Mouse (Mus musculus) retina, postnatal 7 days (tissue): ENCODE data around the gene Lmx1b.

Experiments used
- DNase-seq: peaks from one replicate; pipeline ENCODE4 v3.0.0-alpha.2; 2012; ENCODE audit warnings: low read depth, low spot score

The Lmx1b gene

DNA sequence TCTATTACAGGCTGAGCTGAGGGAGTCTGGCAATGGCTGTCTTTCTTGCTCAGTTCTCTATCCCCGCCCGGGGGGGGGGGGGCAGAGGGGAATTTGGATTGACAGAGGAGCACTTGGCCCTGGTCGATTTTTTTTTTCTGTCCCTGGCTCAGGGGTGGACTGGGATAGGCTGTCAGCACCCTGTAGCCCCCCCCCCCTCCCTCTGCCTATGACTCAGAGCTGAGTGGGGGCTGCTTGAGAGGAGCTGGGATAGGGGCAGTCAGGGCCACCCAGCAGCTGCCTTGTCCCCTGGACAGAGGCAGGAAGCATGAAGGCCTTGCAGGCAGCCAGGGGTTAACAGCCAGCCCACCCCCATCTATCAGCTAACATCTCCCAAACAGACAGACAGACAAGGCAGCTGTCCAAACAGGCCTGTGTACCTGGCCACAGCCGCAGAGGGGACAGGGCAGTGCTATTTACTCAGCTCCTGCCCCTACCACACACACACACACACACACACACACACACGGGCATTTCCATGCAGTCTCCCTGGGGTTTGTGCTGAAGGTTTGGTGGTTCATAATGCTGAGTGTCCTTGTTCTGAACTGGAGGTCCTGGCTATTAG, 57.8 kb downstream of the Lmx1b start:
- DNase-seq: no peak

DNA sequence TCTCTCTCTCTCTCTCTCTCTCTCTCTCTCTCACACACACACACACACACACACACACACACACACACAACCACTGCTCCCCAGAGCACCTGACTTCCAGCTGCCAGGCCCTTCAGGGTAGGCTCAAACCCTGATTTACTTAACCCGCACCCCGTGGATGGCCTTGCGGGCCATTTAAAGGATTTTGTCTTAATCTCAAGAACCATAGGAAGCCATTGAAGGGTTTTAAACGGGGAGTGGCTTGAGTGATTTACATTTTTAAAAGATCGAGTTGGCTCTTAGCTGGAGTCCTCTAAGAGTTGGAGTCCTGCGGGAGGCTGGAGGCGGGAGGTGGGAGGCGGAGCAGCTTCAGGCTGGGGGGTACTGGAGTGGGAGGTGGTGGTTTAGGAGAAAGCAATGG, 58.4 kb downstream of the Lmx1b start:
- DNase-seq: no peak

DNA sequence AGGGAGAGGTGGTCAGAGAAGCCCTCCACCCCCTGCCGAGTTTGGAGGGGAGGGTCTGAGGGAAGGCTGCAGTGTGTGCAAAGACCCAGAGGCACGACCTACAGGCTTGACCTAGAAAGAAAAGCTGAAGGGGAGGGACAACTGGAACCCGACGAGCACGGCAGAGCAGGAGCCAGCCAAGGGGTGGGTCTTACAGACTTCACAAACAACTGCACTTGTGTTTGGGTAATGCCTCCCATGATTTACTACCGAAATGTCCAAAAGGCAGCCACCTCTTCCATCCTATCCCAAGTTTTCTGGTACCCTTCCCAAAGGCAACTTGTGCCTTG, 58.9 kb downstream of the Lmx1b start:
- no peak for DNase-seq

DNA sequence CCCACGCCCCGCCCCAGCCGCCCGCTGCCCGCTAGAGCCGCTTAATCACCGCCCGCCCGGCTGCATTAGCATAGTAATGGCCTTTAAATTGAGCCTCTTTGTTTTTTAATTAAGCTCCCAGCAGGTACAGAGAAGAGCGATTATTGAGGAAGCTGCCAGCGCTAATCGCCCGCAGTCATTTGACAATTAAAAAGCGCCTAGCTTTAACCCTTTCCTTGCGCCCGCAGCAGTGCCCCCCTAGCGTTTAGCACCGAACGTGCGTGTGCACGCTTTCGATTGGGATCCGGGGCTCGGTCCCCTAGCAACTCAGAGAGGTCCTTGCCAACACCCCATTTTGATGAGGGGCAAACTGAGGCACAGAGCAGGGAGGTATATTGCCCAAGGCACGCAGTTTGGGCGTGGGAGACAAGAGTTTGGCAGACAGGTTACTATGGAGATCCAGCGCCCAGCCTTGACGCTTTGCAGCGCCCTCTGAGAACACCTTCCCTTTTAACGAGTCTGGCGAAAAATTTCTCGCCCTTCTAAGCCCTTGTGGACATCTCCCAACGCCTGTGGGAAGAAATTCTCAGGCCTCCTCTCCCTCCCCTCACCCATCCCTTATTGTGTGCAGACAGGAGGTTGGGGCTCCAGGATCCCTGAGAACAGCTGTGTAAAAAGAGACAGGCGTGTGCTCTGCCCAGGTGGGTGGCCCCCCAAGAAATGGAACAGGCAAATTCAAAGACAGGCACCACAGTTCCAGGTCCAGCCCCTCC, 59.4 kb downstream of the Lmx1b start:
- DNase-seq: peak; percentile 61

DNA sequence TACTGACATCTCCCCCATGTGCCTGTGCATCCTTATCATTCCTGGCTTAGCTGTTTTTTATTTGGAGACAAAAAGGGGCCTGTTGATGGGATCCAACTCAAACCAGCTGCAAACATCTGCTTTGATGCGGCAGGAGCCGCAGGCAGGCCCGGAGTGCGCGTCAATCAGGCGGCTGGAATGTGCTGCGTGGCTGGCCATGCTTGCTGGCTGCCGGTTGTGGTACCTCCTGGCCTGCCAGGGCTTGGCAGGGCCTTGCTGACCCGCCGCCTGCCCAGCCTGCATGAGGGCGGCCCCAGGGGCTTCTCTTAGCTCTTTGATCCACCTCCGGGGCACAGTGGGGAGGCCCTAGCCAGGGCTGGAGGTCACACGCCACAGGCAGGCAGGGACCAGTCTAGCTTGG, 64.9 kb downstream of the Lmx1b start:
- no peak for DNase-seq

DNA sequence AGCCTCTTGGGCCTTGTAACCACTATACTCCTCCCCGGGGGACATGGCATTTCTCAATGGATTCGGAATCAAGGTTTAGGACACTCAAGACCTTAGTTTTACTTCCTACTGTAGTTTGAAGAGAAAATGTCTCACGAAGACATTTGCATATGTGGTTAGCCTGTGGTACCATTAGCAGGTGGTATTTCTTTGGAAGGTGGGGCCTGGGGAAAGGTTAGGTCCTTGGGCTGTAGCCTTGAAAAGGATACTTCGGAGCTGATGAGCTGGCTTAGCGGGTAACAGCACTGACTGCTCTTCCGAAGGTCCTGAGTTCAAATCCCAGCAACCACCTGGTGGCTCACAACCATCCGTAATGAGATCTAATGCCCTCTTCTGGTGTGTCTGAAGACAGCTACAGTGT, 67.2 kb downstream of the Lmx1b start:
- no peak for DNase-seq

DNA sequence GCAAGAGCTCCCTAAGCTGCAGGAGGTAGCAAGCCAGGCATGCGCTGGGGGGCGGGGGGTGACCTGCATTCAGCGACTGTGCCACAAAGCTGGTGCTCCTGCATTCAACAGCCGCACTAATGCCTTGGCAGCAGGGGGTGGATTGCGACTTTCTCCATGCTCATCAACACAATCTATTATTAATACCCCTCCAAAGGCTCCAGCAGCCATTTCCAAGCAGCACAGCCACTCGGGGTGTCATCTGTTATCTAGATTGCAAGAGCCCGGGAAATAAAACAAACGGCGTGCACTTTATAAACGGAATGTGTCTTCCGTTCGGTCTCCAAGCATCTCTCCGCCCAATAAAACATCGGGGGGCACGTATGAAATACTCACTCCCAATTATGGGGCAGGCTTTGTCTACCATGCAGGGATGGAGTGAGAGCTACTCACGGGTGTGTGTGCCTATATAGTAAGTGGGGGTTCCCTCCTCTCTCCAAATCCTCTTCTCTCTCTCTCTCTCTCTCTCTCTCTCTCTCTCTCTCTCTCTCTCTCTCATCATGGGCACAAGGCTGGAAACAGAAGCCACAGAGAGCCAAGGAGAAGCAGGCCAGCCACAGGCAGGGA, 69.0 kb downstream of the Lmx1b start:
- no peak for DNase-seq

DNA sequence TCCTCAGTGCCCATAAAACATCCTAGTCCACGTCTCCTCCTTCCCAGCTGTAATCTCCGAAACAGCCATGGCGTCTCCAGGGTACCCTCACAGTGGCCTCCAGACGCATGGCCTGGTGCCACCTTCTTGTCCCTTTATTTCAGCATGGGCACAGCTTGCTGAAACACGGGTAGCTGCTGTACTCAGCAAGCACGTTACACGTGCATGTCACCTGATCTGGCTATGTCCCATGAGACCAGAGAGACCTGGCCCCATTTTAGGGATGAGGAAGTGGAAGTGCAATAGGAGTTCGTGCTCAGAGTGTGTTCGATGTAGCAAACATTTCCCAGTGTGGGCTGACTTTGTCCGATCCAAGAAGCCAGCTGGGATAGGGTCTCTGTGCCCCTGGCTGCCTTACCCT, 70.6 kb downstream of the Lmx1b start:
- DNase-seq: no peak

DNA sequence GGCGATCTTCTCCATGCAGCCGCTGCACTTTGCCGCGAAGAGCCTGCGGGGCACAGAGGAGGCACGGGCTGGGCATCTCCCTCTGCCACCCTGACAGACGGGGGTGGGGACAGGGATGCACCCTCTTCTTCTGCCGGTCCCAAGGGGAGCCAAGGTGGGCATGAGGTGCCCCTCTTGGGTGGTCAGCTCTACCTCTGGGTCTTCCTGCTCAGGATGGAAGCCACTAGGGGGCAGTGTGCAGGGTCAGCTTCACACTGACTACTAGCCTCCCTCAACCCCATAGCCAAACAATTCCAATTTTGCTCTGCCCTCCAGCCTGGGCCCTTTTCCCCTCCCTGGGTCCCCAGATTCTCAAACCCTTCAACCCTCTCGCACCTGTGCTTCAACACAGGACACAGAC, 71.1 kb downstream of the Lmx1b start:
- DNase-seq: no peak

DNA sequence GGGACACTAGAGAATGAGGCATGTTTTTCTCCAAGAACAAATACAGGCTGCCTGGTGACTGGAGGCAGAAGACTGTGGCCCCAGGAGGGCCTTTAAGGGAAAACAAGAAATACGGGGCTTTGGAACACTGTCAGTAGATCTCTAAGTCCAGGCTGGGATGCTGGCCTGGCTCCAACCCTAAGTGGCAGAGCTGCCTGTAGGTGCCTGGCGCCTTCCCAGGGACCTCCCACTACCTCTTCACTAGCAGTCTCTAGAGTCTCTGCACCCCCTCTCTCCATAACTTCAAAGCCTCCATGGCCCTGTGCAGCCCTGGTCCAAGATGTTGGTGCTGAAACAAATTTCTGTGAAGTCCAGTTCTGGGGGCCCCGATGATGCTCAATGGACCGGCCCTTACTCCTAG, 74.4 kb downstream of the Lmx1b start:
- no peak for DNase-seq

DNA sequence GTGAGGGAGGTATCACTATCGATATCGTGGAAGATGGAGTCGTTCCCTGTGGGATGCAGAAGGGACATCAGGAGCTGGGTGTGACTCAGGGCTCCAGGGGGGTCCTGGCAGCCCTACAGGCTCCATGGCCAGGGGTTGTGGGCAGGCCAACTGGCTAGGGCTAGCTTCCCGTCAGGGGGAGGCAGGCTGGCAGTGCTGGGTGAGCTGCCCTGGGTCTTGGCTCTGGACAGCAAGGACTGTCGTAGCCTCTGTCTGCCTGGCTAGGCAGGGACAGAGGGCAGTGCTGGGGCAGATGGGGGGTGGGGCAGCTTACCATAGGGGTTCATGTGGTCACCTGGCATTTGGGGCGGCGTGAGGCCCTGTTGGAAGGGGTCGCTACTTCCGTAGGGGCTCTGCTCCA, 75.6 kb downstream of the Lmx1b start:
- DNase-seq: no peak

DNA sequence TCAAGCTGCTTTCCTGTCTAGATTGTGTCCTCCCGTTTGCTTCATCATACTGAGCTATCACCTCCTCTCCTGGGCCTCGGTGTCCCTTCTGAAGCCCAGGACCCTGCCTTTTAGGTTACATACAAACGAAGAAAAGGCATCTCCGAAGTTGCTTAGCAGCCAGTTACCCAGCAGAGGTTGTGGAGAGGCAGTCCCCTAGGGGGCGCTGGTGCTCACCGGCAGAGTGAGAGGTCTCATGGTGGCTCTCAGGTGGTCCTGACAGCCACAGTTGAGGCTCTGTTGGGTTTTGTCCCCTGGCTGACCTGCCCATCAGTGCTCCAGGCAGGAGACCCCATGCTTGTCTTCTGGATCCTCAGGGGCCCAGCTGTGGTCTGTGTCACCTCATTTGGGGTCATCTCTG, 80.6 kb downstream of the Lmx1b start:
- DNase-seq: no peak

DNA sequence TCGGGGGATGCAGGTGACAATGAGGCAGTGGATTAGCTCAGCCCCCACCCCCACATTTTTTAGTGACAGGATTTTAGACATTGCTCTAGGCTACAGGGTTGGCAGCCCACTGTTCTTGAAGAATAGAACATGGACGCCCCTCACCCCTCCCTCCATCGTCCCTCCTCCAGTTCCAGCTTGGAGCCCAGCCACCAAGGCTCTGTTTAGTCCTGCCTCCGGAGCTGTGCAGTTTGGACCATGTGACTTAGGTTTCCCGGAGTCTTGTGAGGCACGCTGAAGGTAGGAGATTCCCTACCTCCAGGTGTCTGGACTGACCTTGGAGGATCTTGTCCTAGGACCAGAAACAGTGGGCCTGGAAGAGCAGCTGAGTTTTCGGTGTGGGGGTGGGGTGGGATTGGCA, 81.0 kb downstream of the Lmx1b start:
- DNase-seq: no peak

DNA sequence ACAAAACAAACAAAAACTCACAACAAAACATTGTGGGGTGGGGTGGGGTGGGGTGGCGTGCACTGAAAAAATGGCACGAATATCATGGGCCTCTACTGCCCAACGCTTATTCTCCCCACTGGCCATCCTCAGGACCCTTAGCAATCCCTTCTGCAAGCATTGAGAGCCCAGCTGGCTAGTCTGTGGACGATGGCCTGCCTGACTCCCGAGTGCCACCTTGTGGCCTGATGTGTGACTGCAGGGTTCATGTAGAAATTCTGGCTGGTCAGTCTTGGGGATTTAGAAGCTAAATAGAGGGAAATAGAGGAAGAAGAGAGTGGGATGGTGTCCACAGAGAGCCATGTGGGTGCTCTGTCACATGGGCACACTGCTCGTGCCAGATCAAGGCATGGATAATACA, 82.1 kb downstream of the Lmx1b start:
- DNase-seq: peak; percentile 64

DNA sequence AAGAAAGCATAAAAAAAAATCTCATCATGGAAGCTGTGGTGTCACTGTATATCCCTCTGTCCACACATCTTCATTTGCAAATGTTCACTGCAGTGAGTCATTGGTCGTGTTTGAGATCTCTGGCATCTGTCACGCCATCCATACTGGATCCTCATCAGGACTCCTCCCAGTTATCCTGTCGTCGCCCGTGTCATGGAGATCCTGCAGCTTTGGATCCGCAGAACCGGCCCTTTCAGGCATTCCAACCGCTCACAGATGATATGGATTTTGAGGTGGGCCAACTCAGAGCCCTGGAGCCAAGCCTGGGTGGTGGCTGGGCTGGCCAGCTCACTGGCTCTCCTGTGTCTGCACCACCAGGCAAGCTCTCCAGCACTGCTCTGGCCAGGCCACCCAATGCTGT, 84.7 kb downstream of the Lmx1b start:
- DNase-seq: no peak

DNA sequence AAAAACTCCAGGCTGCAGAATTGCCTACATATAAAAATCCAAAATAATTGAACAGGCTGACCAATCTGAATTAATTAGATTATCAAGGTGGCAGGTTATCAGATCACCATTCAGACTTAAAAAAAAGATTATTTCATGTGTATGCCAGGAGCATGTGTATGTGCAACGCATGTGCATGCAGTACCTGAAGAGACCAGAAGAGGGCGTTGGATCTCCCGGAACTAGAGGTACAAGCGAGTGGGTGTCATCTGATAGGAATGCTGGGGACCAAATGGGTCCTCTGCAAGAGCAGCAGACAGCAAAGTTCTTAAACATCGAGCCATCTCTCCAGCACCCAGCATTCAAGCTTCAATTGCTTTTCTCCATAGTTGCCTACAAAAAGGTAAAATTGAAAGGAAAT, 87.6 kb downstream of the Lmx1b start:
- DNase-seq: no peak

DNA sequence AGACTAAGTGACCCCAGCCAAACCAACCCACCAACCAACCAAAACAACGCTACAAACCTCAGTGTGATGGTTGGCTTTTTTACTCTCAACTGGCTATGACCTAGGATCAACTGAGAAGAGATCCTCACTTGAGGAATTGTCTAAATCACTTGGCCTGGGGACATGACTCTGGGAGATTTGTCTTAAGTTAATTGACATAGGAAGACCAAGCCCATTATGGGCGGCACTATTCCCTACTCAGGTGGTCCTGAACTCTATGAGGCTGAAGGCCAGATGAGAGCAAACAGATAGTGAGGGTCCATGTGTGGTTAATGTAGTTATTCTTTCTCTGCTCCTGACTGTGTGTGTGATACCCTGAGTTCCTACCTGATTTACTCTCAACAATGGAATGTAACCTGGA, 92.7 kb downstream of the Lmx1b start:
- DNase-seq: no peak

DNA sequence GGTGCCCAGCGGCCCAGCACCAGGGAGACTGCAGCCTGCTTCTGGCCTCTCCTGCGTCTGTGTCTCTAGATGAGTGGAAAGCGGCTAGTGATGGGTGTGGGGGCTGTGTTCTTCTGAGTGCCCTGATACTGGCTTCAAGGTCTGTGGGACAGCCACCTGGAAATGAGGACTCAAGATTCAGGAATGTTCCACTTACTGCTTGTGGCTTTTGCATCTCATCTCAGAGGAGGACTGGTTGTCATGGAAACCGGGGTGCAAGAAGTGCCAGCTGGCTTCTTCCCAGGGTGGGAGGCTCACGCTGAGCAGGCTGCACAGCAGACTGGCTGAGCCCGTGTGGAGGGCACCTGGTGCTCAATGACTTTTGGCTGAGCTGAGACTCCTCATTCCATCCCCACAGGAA, 93.4 kb downstream of the Lmx1b start:
- DNase-seq: no peak

DNA sequence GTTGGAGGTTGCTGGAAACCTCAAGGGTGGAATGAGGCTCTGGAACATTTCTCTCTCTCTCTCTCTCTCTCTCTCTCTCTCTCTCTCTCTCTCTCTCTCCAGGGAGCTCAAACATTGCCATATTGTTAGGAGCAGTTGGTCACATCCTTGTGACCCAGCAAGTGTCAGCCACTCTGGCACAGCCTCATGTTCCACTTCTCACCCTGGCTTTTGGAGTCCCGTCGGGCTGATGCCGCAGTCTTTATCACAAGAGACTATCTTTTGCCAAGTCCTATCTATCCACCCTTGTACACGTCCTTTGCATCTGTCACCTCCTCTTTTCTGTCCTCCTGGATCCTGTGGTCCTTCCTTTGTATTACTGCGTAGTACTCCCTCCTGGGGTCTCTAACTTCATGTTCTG, 94.3 kb downstream of the Lmx1b start:
- no peak for DNase-seq

DNA sequence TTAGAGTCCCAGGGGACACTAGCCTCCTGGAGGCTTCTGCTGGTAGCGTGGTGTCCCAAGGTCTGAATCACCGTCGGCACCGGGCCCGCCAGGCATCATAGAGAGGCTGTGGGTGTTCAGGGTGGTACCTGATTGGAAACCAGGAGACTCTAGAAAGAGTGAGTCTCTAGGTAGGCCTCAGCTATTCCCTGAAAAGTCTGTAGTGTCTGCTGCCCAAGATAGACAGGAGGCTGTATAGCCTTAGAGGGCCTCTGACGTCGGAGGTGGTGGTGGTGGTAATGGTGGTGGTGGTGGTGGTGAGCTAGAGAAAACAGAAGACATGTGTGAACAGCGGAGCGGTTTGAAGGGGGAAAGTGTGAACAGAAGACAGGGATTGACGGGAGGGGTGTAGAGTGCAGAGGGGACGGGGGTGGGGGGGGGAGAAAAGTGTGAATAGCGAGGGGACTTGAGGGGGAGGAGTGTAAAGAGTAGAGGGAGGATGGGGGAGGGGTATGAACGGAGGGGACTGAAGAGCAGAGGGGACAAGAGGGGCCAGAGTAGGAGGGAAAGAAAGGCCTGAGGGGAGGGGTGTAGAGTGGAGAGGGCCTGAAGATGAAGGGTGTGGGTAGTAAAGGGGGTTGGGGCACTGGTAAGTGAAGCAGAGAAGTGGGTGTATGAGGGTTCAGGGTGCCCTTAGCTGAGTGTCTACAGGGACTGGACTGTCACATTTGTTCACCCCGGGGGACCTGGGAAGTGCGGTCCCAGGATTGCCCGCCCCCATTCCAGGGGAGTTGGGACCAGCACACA, 95.3 kb downstream of the Lmx1b start:
- DNase-seq: no peak

DNA sequence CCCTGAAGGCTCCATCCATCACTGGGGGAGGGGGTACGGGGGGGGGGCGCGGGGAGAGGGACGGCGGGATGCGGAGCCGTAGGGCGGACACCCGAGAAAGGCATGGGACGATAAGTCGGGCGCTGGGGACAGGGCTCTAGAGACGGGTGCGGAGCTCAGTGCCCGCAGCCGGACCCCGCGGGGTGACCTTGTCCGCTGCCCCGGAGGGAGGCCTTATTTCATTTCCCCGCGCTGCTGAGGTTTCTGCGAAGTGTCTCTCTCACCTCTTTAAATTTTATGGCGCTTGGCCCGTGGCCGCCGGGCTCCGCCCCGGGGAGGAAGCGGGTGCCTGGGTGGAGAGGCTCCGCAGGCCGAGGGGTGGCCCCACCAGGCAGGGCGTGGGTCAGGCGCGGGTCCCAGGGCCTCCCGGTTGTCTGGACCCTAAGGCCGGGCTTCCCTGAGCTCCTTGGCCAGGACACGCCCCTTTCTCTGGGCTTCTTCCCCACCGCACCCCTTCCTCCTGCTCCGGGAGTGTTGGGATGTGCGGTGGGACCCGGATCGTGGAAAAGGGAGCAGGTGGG, 96.0 kb downstream of the Lmx1b start:
- DNase-seq: no peak

DNA sequence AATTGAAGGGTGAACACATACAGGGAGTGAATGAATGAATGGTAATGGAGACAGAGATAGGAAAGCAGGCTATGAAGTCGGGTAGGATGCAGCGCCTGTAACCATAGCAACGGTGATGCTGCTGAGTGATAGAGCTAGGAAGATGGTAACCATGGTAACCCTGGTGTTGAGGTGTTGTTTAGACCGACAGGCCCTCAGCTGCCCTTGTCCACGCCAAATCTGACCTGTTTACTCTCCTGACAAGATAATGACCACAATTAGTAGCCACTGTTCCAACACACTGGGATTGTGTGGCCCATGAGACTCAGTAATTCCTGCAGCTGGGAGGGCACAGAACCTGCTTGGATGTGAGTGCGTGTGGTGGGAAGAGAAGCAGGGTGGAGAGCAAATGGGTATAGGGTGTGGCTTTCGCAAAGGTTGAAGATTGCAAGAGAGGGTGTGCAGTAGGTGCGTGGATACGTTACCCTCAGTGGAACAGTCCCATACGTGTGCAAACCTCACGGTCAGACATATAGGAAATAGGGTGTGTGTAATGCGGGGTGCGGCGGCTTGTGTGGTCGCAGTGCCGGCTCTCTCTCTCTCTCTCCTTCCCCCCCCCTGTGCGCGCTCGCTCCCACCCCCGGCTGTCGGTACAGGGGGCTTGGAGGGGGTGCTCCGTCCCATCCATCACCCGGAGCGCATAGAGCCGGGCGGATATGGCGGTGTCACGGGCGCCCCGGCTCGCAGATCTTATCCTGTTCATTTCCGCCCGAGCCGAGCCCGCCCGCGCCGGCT, 96.7 kb downstream of the Lmx1b start:
- no peak for DNase-seq
